In genomic region chr4:53462505-53463251, GRCm38 (mm10) we compare ENCODE assay signal across 18 mouse cellular contexts. TPM values are rescaled to one million over a fixed set of nuclear protein-coding genes. Genes with fewer than 3 reads are reported as not detected.
DNase-seq lines count a peak whose midpoint lies in the region; ATAC-seq and TF ChIP-seq lines count a peak whose summit lies in the region.
"Had no signal": no experiment of that assay in that cellular context is flagged by ENCODE, and none has a peak within 500 bp of the region (broad histone marks: within the 10 kb centered on the region; RNA-seq: fewer than 3 reads in every experiment).

No protein-coding gene starts in this region.

- H3K36me3 ChIP-seq in heart, embryonic 16.5 days (ENCODE audit: control insufficient read depth, insufficient read depth), result no peaks in the 10 kb centered on the region
- H3K36me3 ChIP-seq in lung, embryonic 16.5 days (ENCODE audit: control insufficient read depth, insufficient read depth, low read length), result no peaks in the 10 kb centered on the region
- no peaks in the 10 kb centered on the region for H3K36me3 ChIP-seq in intestine, postnatal 0 days (ENCODE audit: control insufficient read depth, insufficient read depth)
- H3K36me3 ChIP-seq: limb, embryonic 13.5 days had no signal

- H3K4me3 ChIP-seq in heart, embryonic 16.5 days (ENCODE audit: low read length), result no peak overlapping the region
- H3K4me3 ChIP-seq in lung, embryonic 16.5 days (ENCODE audit: low read length), result no peak overlapping the region
- H3K4me3 ChIP-seq in intestine, postnatal 0 days (ENCODE audit: low read depth, low read length), result no peak overlapping the region
- H3K4me3 ChIP-seq: gastrocnemius, adult 2 months; limb, embryonic 13.5 days had no signal

- intact Hi-C loops in heart, postnatal 25 days (cut with DNase I), result no loop called here

- H3K27me3 ChIP-seq in heart, embryonic 16.5 days (ENCODE audit: control insufficient read depth, insufficient read depth, low read length), result no peaks in the 10 kb centered on the region
- no peaks in the 10 kb centered on the region for H3K27me3 ChIP-seq in lung, embryonic 16.5 days (ENCODE audit: control insufficient read depth, insufficient read depth, low read depth, low read length)
- no peaks in the 10 kb centered on the region for H3K27me3 ChIP-seq in intestine, postnatal 0 days (replicated peaks; ENCODE audit: control insufficient read depth, insufficient read depth, low read length)
- H3K27me3 ChIP-seq: limb, embryonic 13.5 days had no signal

- H3K9ac ChIP-seq in heart, embryonic 16.5 days (ENCODE audit: low read length), result no peak overlapping the region
- H3K9ac ChIP-seq in lung, embryonic 16.5 days (ENCODE audit: low read length), result no peak overlapping the region
- H3K9ac ChIP-seq in intestine, postnatal 0 days (ENCODE audit: low read depth, low read length), result no peak overlapping the region
- H3K9ac ChIP-seq: limb, embryonic 13.5 days had no signal

- peak; percentile 29; the same call in 1 of the 2 replicates for TF ChIP-seq CTCF in intestine, postnatal 0 days (IDR thresholded peaks at IDR 0.05; ENCODE audit: low read depth)

- WGBS in heart, embryonic 16.5 days, result 56% methylated on average over 18 of the region's 18 CpGs
- 64% methylated on average over 18 of the region's 18 CpGs for WGBS in lung, embryonic 16.5 days
- WGBS in intestine, postnatal 0 days, result 69% methylated on average over 18 of the region's 18 CpGs

- no peak; the same call in 1 of the 2 replicates for ATAC-seq in heart, embryonic 16.5 days (replicated peaks; ENCODE audit: extremely low read depth, insufficient read depth, low FRiP score)
- peak; percentile 54; the same call in 1 of the 2 replicates for ATAC-seq in lung, embryonic 16.5 days (ENCODE audit: low read depth)
- ATAC-seq in intestine, postnatal 0 days, result no peak
- ATAC-seq: forebrain, embryonic 14.5 days; inflammation-experienced regulatory T-cells, adult 6 months; midbrain, embryonic 16.5 days had no signal

- DNase-seq in adrenal gland, postnatal 10 days, result peak; percentile 41
- no peak for DNase-seq in adrenal gland, postnatal 25 days
- DNase-seq in heart, postnatal 25 days (ENCODE audit: low spot score), result no peak
- no peak for DNase-seq in lung, postnatal 25 days (ENCODE audit: low spot score)
- no peak for DNase-seq in thymus, postnatal 0 days (ENCODE audit: low spot score)
- DNase-seq: cerebellum, adult 9-11 months; embryo, embryonic 11 days; gastrocnemius, adult 2 months; heart, postnatal 36 days; right cerebral cortex, postnatal 4 days; thymus, postnatal 4 days had no signal

- no peaks in the 10 kb centered on the region for H3K9me3 ChIP-seq in heart, embryonic 16.5 days (replicated peaks; ENCODE audit: control insufficient read depth, low read length)
- H3K9me3 ChIP-seq in lung, embryonic 16.5 days (ENCODE audit: control insufficient read depth, low read length), result no peaks in the 10 kb centered on the region
- no peaks in the 10 kb centered on the region for H3K9me3 ChIP-seq in intestine, postnatal 0 days (ENCODE audit: control insufficient read depth)
- H3K9me3 ChIP-seq: limb, embryonic 13.5 days had no signal

- peak overlapping the region; percentile 5; the same call in 1 of the 2 replicates for H3K4me2 ChIP-seq in heart, embryonic 16.5 days (ENCODE audit: low read depth, low read length)
- H3K4me2 ChIP-seq in lung, embryonic 16.5 days (ENCODE audit: low read depth, low read length), result no peak overlapping the region
- H3K4me2 ChIP-seq in intestine, postnatal 0 days (replicated peaks; ENCODE audit: low read depth), result no peak overlapping the region
- H3K4me2 ChIP-seq: limb, embryonic 13.5 days had no signal

- no peak overlapping the region for H3K27ac ChIP-seq in heart, embryonic 16.5 days (ENCODE audit: low read length)
- H3K27ac ChIP-seq in lung, embryonic 16.5 days (ENCODE audit: low read length), result no peak overlapping the region
- H3K27ac ChIP-seq in intestine, postnatal 0 days (ENCODE audit: low read depth, low read length), result no peak overlapping the region
- H3K27ac ChIP-seq: gastrocnemius, adult 2 months; limb, embryonic 13.5 days had no signal

- peaks cover 5% of the 10 kb centered on the region; the same call in 1 of the 2 replicates for H3K4me1 ChIP-seq in heart, embryonic 16.5 days (ENCODE audit: control insufficient read depth, insufficient read depth, low read length)
- peaks cover 13% of the 10 kb centered on the region for H3K4me1 ChIP-seq in lung, embryonic 16.5 days (replicated peaks; ENCODE audit: control insufficient read depth, insufficient read depth, low read length)
- H3K4me1 ChIP-seq in intestine, postnatal 0 days (replicated peaks; ENCODE audit: control insufficient read depth, insufficient read depth, low read length), result no peaks in the 10 kb centered on the region

RNA-seq across cellular contexts. Expression of gene Slc44a1, which starts 22.5 kb away (rescaled TPM):
- 10 to 100 TPM; 69.5 to 75.8 TPM for total RNA-seq in adrenal gland, postnatal 10 days (2021)
- 94.9 and 113 TPM in 2 replicates for total RNA-seq in adrenal gland, postnatal 25 days (2021)
- polyA plus RNA-seq in heart, embryonic 16.5 days (2015; fragmentation: Nextera tagmentation; extraction: Ambion mirVana), result 15.4 and 20.3 TPM in 2 replicates
- 10 to 100 TPM; 30.8 to 34.6 TPM for total RNA-seq in heart, postnatal 25 days (2021)
- polyA plus RNA-seq in lung, embryonic 16.5 days (2015; fragmentation: Nextera tagmentation; extraction: Ambion mirVana), result 16.2 and 24.5 TPM in 2 replicates
- polyA plus RNA-seq in intestine, postnatal 0 days (2015; fragmentation: Nextera tagmentation; extraction: Ambion mirVana), result 27.9 and 28.3 TPM in 2 replicates
- 9.5 and 9.6 TPM in 2 replicates for polyA plus RNA-seq in thymus, postnatal 0 days (2015; fragmentation: Nextera tagmentation; extraction: Ambion mirVana)
